Mouse (Mus musculus): ENCODE measurements at regions not wholly inside any gene's neighbourhood (a gene's known extent, or its start where the extent isn't known, plus 50 kb on each side); places are given as distances from the start of the nearest gene placed in this dataset.

- no peaks in the 10 kb centered on the region for H3K9me3 ChIP-seq (replicated peaks)
- H3K4me2 ChIP-seq: no peak overlapping the region
- H3K4me1 ChIP-seq (replicated peaks): no peaks in the 10 kb centered on the region
- no peaks in the 10 kb centered on the region for H3K36me3 ChIP-seq (replicated peaks)
- no peak overlapping the region for H3K27ac ChIP-seq (replicated peaks)
- H3K27me3 ChIP-seq: no peaks in the 10 kb centered on the region
- 64% methylated on average over 4 of the region's 4 CpGs for WGBS (ENCODE audit: insufficient replicate concordance)
- ATAC-seq (ENCODE audit: insufficient read depth): no peak
- no peak overlapping the region for H3K4me3 ChIP-seq (replicated peaks)
- H3K9ac ChIP-seq: no peak overlapping the region
These were observed 382.1 kb upstream of the Pou3f3 start for GRCm38 (mm10) chr1:42313494-42313893.

- Histone ChIP-seq H3K36me3 (replicated peaks) (no peaks in the 10 kb centered on the region), H3K9me3 (replicated peaks) (no peaks in the 10 kb centered on the region), H3K9ac (no peak overlapping the region), H3K27ac (replicated peaks) (no peak overlapping the region), H3K27me3 (no peaks in the 10 kb centered on the region), H3K4me3 (replicated peaks) (no peak overlapping the region), H3K4me1 (replicated peaks) (no peaks in the 10 kb centered on the region), H3K4me2 (no peak overlapping the region)
- no peak for ATAC-seq (ENCODE audit: insufficient read depth)
- 76% methylated on average over 4 of the region's 4 CpGs for WGBS (ENCODE audit: insufficient replicate concordance)
These were observed 343.7 kb upstream of the Pou3f3 start for GRCm38 (mm10) chr1:42351884-42352283.

- H3K27ac ChIP-seq (replicated peaks): no peak overlapping the region
- 63% methylated on average over 13 of the region's 13 CpGs for WGBS (ENCODE audit: insufficient replicate concordance)
- no peak for ATAC-seq (ENCODE audit: insufficient read depth)
- H3K4me3 ChIP-seq (replicated peaks): no peak overlapping the region
- H3K9ac ChIP-seq: no peak overlapping the region
- H3K9me3 ChIP-seq (replicated peaks): no peaks in the 10 kb centered on the region
- no peaks in the 10 kb centered on the region for H3K4me1 ChIP-seq (replicated peaks)
- no peaks in the 10 kb centered on the region for H3K36me3 ChIP-seq (replicated peaks)
- H3K4me2 ChIP-seq: no peak overlapping the region
- no peaks in the 10 kb centered on the region for H3K27me3 ChIP-seq
These were observed 343.2 kb upstream of the Pou3f3 start for GRCm38 (mm10) chr1:42352389-42352788.

GRCm38 (mm10) chr1:42353096-42353495, 342.5 kb upstream of the Pou3f3 start:
- Histone ChIP-seq H3K4me3 (replicated peaks) (no peak overlapping the region), H3K4me1 (replicated peaks) (no peaks in the 10 kb centered on the region), H3K4me2 (no peak overlapping the region), H3K27me3 (no peaks in the 10 kb centered on the region), H3K9ac (no peak overlapping the region), H3K36me3 (replicated peaks) (no peaks in the 10 kb centered on the region), H3K27ac (replicated peaks) (no peak overlapping the region), H3K9me3 (replicated peaks) (no peaks in the 10 kb centered on the region)
- ATAC-seq (ENCODE audit: insufficient read depth): no peak
- 69% methylated on average over 8 of the region's 8 CpGs for WGBS (ENCODE audit: insufficient replicate concordance)

GRCm38 (mm10) chr1:42354020-42354419, 341.5 kb upstream of the Pou3f3 start:
- H3K4me2 ChIP-seq: no peak overlapping the region
- no peaks in the 10 kb centered on the region for H3K27me3 ChIP-seq
- no peaks in the 10 kb centered on the region for H3K36me3 ChIP-seq (replicated peaks)
- H3K4me1 ChIP-seq (replicated peaks): no peaks in the 10 kb centered on the region
- no peak for ATAC-seq (ENCODE audit: insufficient read depth)
- WGBS (ENCODE audit: insufficient replicate concordance): 71% methylated on average over 6 of the region's 6 CpGs
- no peak overlapping the region for H3K27ac ChIP-seq (replicated peaks)
- H3K9me3 ChIP-seq (replicated peaks): no peaks in the 10 kb centered on the region
- no peak overlapping the region for H3K9ac ChIP-seq
- H3K4me3 ChIP-seq (replicated peaks): no peak overlapping the region

GRCm38 (mm10) chr1:42362438-42362837, 333.1 kb upstream of the Pou3f3 start:
- 61% methylated on average over 3 of the region's 3 CpGs for WGBS (ENCODE audit: insufficient replicate concordance)
- no peak for ATAC-seq (ENCODE audit: insufficient read depth)
- H3K9ac ChIP-seq: no peak overlapping the region

GRCm38 (mm10) chr1:42365648-42366324, 329.8 kb upstream of the Pou3f3 start:
- no peaks in the 10 kb centered on the region for H3K9me3 ChIP-seq (replicated peaks)
- no peaks in the 10 kb centered on the region for H3K36me3 ChIP-seq (replicated peaks)
- WGBS (ENCODE audit: insufficient replicate concordance): 51% methylated on average over 4 of the region's 4 CpGs
- H3K4me2 ChIP-seq: no peak overlapping the region
- H3K4me1 ChIP-seq (replicated peaks): no peaks in the 10 kb centered on the region
- H3K9ac ChIP-seq: no peak overlapping the region
- H3K27ac ChIP-seq (replicated peaks): no peak overlapping the region
- no peak overlapping the region for H3K4me3 ChIP-seq (replicated peaks)
- no peaks in the 10 kb centered on the region for H3K27me3 ChIP-seq
- ATAC-seq (ENCODE audit: insufficient read depth): no peak

More at GRCm38 (mm10) chr1:42362438-42362837, 333.1 kb upstream of the Pou3f3 start:
- Histone ChIP-seq H3K9me3 (replicated peaks) (no peaks in the 10 kb centered on the region), H3K27ac (replicated peaks) (no peak overlapping the region), H3K36me3 (replicated peaks) (no peaks in the 10 kb centered on the region), H3K4me2 (no peak overlapping the region), H3K4me3 (replicated peaks) (no peak overlapping the region), H3K27me3 (no peaks in the 10 kb centered on the region), H3K4me1 (replicated peaks) (no peaks in the 10 kb centered on the region)

GRCm38 (mm10) chr1:42387919-42388684, 307.5 kb upstream of the Pou3f3 start:
- Histone ChIP-seq H3K36me3 (replicated peaks) (no peaks in the 10 kb centered on the region), H3K4me1 (replicated peaks) (no peaks in the 10 kb centered on the region), H3K4me3 (replicated peaks) (no peak overlapping the region), H3K9me3 (replicated peaks) (no peaks in the 10 kb centered on the region), H3K27me3 (no peaks in the 10 kb centered on the region), H3K9ac (no peak overlapping the region), H3K4me2 (no peak overlapping the region), H3K27ac (replicated peaks) (no peak overlapping the region)
- ATAC-seq (ENCODE audit: insufficient read depth): no peak
- WGBS (ENCODE audit: insufficient replicate concordance): 36% methylated on average over 18 of the region's 18 CpGs

GRCm38 (mm10) chr1:42388740-42389139, 306.8 kb upstream of the Pou3f3 start:
- no peaks in the 10 kb centered on the region for H3K9me3 ChIP-seq (replicated peaks)
- H3K4me3 ChIP-seq (replicated peaks): no peak overlapping the region
- no peaks in the 10 kb centered on the region for H3K27me3 ChIP-seq
- H3K36me3 ChIP-seq (replicated peaks): no peaks in the 10 kb centered on the region
- no peak overlapping the region for H3K9ac ChIP-seq
- WGBS (ENCODE audit: insufficient replicate concordance): 72% methylated on average over 6 of the region's 6 CpGs
- H3K4me1 ChIP-seq (replicated peaks): no peaks in the 10 kb centered on the region
- no peak overlapping the region for H3K4me2 ChIP-seq
- H3K27ac ChIP-seq (replicated peaks): no peak overlapping the region
- no peak for ATAC-seq (ENCODE audit: insufficient read depth)

GRCm38 (mm10) chr1:42395651-42396260, 299.8 kb upstream of the Pou3f3 start:
- WGBS (ENCODE audit: insufficient replicate concordance): 66% methylated on average over 13 of the region's 13 CpGs
- no peaks in the 10 kb centered on the region for H3K9me3 ChIP-seq (replicated peaks)
- H3K36me3 ChIP-seq (replicated peaks): no peaks in the 10 kb centered on the region
- H3K4me1 ChIP-seq (replicated peaks): no peaks in the 10 kb centered on the region
- H3K4me3 ChIP-seq (replicated peaks): no peak overlapping the region
- H3K9ac ChIP-seq: no peak overlapping the region
- H3K27ac ChIP-seq (replicated peaks): no peak overlapping the region
- no peak overlapping the region for H3K4me2 ChIP-seq
- no peak for ATAC-seq (ENCODE audit: insufficient read depth)
- H3K27me3 ChIP-seq: no peaks in the 10 kb centered on the region

- Histone ChIP-seq H3K27ac (replicated peaks) (no peak overlapping the region), H3K4me2 (no peak overlapping the region), H3K4me1 (replicated peaks) (no peaks in the 10 kb centered on the region), H3K36me3 (replicated peaks) (no peaks in the 10 kb centered on the region), H3K27me3 (no peaks in the 10 kb centered on the region), H3K9ac (no peak overlapping the region), H3K9me3 (replicated peaks) (no peaks in the 10 kb centered on the region), H3K4me3 (replicated peaks) (no peak overlapping the region)
- no peak for ATAC-seq (ENCODE audit: insufficient read depth)
- WGBS (ENCODE audit: insufficient replicate concordance): 32% methylated on average over 8 of the region's 8 CpGs
These were observed 297.0 kb upstream of the Pou3f3 start for GRCm38 (mm10) chr1:42398461-42399154.
